Mouse (Mus musculus): ENCODE results near the gene Tmem131l.

The Tmem131l gene

GRCm38 (mm10) chr3:84046206-84046605 lies 6.2 kb upstream of the Tmem131l start:
- no peak for DNase-seq (ENCODE audit: low spot score)

- DNase-seq (ENCODE audit: low spot score) = no peak
Measured at GRCm38 (mm10) chr3:84041739-84042138, 1.8 kb upstream of the Tmem131l start.

GRCm38 (mm10) chr3:84040476-84041082 lies 604 bp upstream of the Tmem131l start:
- DNase-seq (ENCODE audit: low spot score) = peak; percentile 55

GRCm38 (mm10) chr3:84038981-84039645 lies 862 bp downstream of the Tmem131l start:
- peak; percentile 45 for DNase-seq (ENCODE audit: low spot score)

GRCm38 (mm10) chr3:84038126-84038525 lies 1.8 kb downstream of the Tmem131l start:
- no peak for DNase-seq (ENCODE audit: low spot score)

GRCm38 (mm10) chr3:84037536-84037935 lies 2.4 kb downstream of the Tmem131l start:
- no peak for DNase-seq (ENCODE audit: low spot score)

GRCm38 (mm10) chr3:84036866-84037265 lies 3.1 kb downstream of the Tmem131l start:
- DNase-seq (ENCODE audit: low spot score) = no peak

GRCm38 (mm10) chr3:84035728-84036364 lies 4.1 kb downstream of the Tmem131l start:
- DNase-seq (ENCODE audit: low spot score) = no peak

- no peak for DNase-seq (ENCODE audit: low spot score)
Measured at GRCm38 (mm10) chr3:84034115-84034780, 5.7 kb downstream of the Tmem131l start.

- no peak for DNase-seq (ENCODE audit: low spot score)
Measured at GRCm38 (mm10) chr3:84032933-84033730, 6.8 kb downstream of the Tmem131l start.

- DNase-seq (ENCODE audit: low spot score) = no peak
Measured at GRCm38 (mm10) chr3:84032419-84032818, 7.6 kb downstream of the Tmem131l start.

GRCm38 (mm10) chr3:84031216-84031615 lies 8.8 kb downstream of the Tmem131l start:
- no peak for DNase-seq (ENCODE audit: low spot score)

- DNase-seq (ENCODE audit: low spot score) = no peak
Measured at GRCm38 (mm10) chr3:84028968-84029367, 11.0 kb downstream of the Tmem131l start.

- no peak for DNase-seq (ENCODE audit: low spot score)
Measured at GRCm38 (mm10) chr3:84027691-84028159, 12.2 kb downstream of the Tmem131l start.

GRCm38 (mm10) chr3:84024512-84025072 lies 15.4 kb downstream of the Tmem131l start:
- no peak for DNase-seq (ENCODE audit: low spot score)

- no peak for DNase-seq (ENCODE audit: low spot score)
Measured at GRCm38 (mm10) chr3:84022723-84023122, 17.3 kb downstream of the Tmem131l start.

GRCm38 (mm10) chr3:84022201-84022584 lies 17.8 kb downstream of the Tmem131l start:
- no peak for DNase-seq (ENCODE audit: low spot score)

GRCm38 (mm10) chr3:84021217-84022200 lies 18.5 kb downstream of the Tmem131l start:
- no peak for DNase-seq (ENCODE audit: low spot score)

GRCm38 (mm10) chr3:84020528-84020927 lies 19.4 kb downstream of the Tmem131l start:
- DNase-seq (ENCODE audit: low spot score) = no peak

- DNase-seq (ENCODE audit: low spot score) = no peak
Measured at GRCm38 (mm10) chr3:84015484-84016016, 24.4 kb downstream of the Tmem131l start.
